Mouse (Mus musculus) layer of hippocampus, adult 11-12 months (tissue): ENCODE results near the gene Grm5.
A peak's percentile ranks its signal among the peaks of the same experiment; 100 is the strongest.

Experiments used
- DNase-seq: peaks from one replicate; pipeline ENCODE4 v3.0.0; 2022; ENCODE audit warnings: low spot score

The Grm5 gene

DNA sequence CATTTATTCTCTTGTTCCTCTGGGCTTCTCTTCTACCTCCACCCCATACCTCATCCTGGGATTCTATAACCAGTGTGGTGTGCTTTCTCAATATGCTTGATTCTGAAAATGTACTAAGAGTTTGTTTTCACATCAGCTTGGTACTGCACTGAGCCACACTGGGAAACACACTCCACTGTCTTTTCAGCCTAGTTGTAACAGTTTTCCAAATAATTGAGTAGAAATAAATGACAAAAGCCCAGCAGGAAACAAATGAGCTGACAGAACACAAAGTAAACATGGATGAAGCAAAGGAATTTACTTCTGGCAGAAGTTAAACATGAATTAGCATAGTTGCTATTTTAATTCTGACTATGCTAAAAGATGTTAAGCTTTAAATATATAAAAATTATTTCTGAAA, 262.1 kb downstream of the Grm5 start:
- DNase-seq: no peak

DNA sequence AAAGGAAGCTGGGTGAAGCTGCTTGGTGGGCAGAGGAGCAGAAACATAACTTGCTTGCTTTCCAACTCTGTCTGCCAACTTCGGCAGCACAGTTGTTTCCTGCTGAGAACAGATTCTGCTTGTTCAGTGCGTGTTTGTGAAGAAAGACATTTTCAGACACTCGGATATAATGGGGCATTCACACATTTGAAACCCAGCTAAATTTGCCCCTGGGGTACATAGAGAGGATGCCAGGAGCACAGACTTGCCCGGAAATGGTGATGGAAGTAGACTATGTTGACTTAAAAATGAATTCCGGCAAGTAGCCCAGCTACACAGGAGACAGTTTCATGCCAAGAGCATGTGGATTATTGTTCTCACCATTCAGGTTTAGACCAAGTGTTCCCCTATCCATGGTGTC, 342.0 kb downstream of the Grm5 start:
- peak; percentile 64 for DNase-seq

DNA sequence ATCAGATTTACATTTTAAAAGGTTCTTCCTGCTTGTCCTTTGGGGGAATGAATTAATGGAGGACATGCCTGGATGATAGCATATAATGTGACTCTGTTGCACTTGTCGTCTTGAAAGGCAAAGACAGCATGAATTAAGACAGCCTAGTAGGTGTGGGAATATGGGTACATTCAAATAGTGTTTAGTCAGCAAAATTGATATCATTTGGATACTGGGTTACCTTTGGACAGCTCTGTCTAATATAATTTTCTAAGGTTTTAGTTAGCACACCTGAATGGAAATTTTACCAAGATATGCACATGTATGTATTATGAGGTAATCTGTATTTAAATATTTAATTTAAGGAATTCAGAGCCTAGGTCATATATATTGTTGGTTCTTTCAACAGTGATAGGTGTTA, 353.4 kb downstream of the Grm5 start:
- no peak for DNase-seq

DNA sequence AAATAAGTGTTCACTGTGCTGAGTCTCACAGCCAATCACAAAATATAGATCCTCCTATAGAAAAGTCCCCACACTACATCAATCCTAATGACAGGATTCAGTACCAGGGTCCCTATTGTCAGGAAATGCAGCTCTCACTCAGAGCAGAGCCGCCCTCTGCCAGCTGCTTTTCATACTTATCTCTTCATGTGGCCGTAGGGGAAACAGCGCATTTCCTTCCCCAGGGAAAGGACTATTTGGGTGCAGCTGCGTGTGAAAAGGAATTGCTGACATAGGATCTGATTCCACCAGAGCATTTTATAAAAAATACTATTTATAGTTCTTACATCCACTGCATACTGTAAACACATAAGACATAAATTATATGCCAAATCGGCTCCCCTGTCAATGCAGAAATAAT, 354.3 kb downstream of the Grm5 start:
- no peak for DNase-seq

DNA sequence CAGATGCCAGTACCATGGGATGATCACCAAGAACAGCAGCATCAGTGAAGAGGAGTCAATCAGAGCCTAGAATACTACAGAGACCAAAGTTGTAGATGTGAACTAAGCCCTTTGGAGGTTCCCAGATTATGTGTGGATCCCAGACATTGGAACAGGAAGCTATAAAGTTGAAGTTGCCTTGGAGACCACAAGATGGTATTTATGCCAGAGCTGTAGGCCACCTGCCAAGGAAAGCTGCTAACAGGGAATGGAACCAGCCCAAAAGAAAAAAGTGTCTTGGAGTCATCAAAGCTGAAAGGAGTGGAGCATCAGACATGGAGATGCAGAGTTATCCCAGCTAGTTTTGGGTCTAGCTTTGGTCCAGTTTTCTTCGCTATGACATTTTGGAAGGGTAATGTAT, 366.2 kb downstream of the Grm5 start:
- peak; percentile 34 for DNase-seq

DNA sequence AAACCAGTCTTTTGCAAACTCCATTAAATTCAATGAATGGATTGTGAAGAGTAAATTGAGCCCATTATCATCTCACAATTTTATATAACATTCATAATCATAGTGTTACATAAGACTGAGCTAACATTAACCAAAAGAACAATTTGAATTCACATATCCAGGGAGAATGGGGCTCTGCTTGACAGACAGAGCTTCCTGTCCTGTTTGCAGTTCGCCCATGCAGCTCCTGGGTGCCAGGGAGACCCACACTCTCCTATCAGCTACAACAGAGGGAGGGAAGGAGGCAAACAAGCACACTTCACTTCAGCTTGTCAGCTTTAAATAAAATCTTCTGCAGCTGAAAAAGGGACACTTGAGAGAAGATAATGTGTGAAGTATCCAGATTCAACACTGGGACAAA, 389.2 kb downstream of the Grm5 start:
- DNase-seq: no peak

DNA sequence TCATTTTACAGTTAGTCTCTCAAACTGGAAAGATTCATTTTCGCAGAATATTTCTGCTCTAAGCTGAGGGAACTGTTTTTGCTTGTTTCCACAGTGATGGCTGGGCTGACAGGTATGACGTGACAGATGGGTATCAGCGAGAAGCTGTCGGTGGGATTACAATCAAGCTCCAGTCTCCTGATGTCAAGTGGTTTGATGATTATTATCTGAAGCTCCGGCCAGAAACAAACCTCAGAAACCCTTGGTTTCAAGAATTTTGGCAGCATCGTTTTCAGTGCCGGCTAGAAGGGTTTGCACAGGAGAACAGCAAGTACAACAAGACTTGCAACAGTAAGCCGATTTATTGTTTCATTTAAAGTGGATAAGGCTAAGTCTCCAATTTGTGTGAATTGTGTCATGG, 391.1 kb downstream of the Grm5 start:
- no peak for DNase-seq

DNA sequence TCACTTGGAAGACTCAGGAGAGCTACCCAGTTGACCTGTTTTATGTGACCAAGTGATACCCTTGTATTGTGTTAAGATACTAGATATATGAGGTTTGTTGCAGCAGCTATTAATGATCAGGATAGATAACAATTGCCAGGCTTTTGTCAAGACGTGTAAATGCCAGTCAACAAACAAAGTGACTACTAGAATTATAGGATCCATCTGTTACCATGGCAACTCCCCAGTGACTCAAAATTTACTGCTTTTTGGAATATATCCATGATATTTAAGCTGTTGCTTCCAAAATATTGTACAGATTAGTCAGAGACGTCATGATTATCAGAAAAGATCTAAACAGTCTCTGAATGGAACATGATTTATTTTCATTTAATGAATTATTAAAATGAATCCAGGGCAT, 399.5 kb downstream of the Grm5 start:
- DNase-seq: no peak

DNA sequence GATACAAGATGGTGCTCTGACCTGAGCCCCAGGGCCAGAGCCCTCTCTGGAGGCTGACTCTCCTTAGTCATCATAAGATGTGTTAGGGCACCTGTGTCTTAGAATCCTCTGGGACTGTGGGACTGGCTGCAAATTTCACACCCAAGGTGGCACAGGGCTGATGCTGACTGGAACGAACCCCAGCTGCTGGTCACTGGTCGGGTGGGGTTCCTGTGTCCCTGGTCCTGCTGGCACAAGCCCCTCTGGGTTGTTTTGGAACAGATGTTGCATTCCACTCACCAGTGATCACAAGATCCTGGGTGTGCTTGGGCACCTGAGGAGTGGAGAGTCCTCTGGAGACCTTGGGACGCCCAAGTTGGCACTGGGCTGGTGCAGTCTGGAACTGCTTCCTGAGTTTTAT, 430.5 kb downstream of the Grm5 start:
- no peak for DNase-seq

DNA sequence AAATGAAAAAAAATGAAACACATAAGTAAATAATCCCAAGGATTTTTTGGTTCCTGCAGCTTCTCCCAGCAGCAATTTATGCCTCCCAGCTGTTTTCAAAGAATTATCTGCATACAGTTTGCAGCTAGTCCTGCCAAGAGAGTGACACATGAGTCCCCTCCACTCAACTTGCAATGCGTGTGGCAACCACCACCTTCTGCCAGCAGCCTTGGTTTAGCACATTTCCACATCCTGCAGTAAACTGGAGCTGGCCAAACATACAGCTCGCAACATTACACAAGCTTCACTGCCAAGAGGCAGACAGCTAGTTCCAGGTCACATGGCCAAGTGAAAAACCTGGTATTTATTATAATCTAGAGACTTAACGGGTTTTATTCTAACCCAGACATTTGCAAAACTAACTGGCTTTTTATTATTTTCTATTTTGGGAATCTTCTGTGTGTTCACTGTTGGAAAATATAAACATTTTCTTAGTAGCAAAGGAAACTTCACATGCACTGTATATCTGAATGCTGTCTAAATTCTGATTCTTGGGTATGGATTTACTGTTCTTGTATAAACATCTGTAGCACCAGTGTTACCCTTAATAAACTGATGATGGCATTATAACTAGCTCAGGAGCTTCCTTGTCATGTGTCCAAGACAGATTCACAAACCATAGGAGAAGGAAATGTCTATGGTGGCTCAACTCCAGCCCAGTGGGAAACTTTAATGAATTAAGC, 443.6 kb downstream of the Grm5 start:
- peak; percentile 52 for DNase-seq

DNA sequence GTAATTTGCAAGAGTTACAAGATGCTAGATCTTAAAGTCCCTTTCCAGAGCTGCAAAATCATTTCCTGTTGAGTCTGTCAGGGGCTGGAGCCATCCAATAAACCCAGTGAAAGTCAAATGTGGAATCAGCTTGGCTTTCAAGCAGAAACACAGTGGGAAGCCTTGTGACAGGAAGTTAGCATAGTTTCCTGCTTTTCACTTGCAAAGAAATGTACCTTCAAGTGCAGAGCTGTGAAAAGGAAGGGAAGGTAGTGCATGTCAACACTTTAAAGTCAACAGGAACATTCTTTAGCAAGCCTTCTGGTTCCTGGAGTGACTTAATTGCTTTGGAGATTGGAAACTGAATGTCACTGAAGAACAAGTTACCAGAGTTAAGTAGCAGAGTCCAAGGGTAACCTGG, 463.4 kb downstream of the Grm5 start:
- DNase-seq: no peak

DNA sequence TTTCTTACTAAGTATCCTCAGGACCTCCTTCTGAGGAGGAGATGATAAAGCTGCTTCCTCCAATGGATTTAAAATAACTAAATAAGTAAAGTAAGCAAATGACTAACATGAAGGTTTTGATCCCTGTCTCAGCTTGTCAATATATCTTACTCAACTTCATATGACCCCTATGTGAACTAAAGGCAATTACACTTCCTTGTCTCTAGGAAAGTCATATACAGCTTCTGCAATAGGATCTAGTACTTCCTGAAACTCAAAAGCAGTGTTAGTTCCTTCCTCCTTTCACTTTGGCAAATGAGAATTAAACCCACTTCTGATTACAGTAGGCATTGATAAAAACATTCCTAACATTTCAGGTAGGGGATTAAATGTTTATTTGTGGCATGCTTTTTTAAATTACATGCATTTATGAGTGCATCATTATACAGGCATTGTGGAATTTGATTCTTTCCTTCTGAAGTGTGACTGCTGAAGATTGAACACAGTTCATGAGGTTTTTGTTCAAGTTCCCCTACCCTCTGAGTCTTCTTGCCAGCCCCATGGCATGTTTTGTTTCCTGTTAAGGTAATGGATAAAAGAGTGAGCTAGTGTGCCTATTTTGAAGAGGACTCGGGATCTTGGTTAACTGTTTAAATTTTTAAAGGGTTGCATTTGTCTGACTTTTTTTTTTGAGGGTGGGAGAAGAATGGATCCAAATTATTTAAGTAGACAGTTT, 470.4 kb downstream of the Grm5 start:
- no peak for DNase-seq

DNA sequence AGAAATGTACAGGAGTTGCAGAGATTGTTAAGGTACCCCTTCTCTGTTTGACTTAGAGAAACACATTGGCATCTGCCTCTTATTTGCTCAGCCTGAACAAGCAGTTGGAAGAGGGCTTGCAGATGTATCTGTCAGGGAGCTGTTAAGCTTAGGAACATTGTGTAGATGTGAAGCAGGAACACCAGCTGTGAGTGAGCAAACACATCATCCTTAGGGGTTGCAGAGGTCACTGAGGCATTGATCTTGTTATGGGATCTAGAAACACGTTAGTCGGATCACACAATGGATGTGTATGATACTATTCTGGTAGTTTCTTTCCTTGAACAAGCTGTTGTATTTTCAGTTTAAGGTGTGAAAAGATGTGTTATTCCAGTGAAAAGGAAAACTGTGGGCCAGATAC, 472.5 kb downstream of the Grm5 start:
- DNase-seq: no peak

DNA sequence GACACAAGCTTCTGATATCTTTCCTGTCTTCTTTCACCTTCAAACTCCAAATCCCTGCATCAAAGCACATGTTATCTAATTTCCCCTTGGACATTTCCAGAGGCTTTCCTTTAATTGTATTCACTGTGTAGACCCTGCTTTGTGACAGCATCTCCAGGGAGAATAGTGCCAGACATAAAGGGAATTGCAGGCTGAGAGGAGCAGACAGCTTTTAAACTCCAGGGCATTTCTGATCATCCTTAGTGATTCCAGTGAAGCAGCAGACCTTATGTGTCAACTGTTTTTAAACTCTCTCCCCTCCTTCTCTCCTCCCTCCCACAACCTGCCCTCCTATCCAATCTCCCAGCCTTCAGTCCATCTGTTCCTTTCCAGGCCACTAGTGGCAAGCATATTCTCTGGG, 507.1 kb downstream of the Grm5 start:
- DNase-seq: no peak

DNA sequence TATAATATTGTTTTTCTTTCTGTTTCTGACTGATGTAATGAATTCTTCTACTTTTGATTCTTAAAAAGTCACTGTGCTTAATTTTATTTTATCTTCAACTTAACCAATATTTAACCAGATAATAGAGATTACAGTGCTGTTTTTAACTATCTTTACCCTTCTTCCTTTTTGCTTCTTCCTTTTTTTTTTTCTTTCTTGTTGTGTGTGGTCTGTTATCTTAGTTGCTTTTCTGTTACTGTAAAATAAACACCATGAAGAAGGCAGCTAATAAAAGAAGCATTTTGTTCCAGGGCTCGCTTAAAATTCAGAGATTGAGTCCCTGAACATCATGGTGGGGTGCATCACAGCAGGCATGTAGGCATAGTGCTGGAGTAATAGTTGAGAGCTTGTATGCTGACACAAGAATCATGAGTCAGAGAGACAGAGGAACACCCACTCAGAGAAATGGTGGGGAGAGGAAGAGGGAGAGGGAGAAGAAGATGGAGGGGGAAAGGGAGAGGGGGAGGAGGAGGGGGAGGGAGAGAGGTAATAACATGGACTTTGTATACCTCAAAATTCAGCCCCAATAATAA, 512.7 kb downstream of the Grm5 start:
- DNase-seq: no peak

DNA sequence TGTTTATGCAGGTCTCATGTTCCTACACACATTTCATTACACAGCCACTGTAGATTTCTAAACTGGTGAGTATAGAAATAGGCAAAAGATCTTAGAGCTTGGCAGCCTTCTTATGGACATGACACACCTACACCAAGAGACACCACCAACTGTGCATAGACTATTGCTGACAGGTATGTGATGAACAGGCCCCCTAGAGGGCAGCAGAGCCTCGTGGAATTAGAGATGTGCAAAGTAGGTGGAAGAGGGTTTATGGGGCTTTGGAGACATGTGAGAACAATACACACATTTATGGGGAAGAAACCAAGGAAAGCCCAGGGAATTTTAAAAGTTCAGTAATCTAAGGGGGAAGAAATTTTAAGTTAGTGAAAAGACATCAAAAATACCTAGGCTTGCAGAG, 513.7 kb downstream of the Grm5 start:
- peak; percentile 68 for DNase-seq

DNA sequence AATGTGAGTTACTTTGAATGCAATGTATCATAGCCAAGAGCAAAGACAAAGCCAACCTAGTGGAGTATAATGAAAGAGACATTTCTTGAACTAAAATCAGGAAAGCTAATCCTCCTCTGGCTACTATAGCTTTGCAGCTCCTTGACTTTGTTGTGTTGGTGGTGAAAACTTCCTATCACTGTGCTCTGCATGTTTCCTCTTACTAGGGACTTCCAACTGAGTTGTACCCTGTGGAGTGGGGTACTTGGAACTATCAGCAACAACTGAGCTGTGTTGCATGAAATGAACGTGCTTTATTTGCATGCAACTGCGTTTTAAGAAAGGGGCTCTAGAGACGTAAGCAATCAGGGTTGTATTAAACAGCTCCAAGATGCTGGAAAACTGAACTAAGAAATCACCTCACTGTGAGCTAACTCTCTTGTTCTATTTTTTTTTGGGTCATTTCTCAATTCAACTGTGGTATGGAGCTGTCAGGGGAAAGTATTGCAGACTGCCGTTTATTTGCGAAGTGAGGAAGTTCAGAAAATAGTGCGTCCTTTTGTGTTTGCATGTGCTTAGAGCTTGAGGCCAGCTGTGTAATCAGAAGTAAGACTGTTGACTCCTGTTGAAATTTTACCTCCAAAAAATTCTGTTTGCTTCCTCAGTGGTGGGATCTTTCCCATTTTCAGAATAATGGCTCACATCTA, 532.9 kb downstream of the Grm5 start:
- no peak for DNase-seq

DNA sequence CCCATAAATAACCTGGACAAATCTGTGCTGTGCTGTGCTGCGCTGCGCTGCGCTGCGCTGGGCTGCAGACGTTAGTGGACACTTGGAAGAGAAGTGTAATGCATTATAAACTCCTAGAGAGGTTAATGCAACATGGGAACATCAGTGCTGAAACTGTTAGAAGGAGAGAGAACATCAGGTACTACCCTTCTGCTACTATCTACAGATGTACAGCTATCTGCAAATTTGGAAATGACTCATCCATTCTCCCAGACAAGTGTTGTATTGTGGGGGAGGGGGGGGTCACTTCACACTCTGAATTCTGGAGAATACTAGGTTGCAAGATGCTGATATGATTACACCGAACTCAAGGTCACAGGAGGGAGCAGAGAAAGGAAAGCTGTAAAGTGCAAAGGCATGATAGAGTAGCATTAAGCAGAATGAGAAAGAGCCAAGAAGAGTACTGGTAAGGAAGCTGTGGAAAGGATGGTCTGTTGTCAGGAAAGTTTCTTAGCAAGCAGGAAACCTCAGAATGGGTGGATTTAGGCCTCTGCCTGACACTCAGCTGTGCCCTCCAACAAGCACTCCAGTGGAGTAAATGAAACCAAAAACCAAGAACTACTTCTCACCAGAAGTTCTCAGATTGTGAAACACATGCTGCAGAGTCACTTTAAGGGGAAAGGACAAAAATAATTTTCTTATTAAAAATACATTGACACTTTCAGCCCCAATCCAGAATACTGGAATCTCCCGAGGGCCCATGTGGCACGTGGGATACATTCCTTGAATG, 544.3 kb downstream of the Grm5 start:
- DNase-seq: no peak

DNA sequence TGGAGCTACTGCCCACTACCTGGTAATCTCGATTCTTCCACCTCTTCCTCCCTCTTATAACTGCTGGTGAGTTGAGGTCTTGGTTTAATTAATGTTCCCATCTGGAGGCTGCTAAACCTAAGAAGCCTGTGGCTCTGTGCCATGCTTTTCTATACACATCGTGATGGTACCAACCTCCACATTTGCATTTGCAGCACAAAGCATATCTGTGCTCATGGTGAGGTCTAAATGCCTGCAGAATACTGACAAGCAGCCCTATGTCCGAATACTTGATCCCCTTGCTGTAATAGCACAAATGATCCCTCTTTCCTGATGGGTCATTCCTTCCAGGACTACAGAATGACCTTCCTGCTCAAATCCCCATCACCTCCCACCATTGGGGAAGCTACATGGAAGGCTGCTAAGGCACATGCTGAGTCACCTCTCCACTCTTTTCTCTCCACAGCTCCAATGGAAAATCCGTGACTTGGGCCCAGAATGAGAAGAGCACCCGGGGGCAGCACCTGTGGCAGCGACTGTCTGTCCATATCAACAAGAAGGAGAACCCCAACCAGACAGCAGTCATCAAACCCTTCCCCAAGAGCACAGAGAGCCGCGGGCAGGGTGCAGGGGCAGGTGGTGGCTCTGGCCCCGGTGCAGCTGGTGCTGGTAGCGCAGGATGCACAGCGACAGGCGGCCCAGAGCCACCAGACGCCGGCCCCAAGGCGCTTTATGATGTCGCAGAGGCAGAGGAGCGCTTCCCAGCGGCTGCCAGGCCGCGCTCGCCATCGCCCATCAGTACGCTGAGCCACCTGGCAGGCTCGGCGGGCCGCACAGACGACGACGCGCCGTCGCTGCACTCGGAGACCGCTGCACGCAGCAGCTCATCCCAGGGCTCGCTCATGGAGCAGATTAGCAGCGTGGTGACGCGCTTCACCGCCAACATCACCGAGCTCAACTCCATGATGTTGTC, 545.8 kb downstream of the Grm5 start:
- peak; percentile 23 for DNase-seq

DNA sequence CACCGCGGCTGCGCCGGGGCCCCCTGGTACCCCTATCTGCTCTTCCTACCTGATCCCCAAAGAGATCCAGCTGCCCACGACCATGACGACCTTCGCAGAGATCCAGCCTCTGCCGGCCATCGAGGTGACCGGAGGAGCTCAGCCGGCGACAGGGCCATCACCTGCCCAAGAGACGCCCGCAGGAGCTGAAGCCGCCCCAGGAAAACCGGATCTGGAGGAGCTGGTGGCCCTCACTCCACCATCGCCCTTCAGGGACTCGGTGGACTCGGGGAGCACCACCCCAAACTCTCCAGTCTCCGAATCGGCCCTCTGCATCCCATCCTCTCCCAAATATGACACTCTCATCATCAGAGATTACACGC, 546.5 kb downstream of the Grm5 start:
- DNase-seq: no peak

DNA sequence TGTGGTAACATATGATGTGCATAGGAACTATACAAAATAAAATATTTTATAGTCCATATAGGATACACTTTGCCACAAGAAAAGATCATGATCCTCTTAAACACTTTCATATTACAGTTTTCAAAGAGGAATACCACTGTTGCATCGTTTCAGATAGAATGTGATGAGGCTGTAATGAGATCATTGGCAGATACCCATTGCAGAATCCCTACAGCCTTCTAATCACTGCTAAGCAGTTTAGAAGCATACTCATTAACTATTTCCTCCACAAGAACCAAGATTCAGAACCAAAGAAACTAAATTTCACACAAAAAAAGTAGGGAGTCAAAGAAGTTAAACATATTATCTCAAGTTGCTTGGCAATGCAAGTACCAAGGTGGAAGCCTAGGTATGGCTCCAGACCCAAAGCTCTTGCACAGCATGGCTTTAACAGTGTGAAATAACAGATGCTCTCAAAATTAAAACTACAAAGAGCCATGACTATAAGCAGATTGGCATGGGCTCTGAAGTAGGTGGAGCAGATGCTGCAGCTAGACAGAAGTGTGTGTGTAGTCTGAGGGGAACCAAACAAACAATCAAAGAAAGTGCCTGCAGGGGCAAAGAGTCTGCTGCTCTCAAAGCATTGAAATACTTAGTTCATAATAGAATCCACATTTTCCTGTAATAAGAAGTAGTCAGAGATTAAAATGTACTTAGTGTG, 575.7 kb downstream of the Grm5 start:
- no peak for DNase-seq
